Mouse (Mus musculus): Measurements from ENCODE around the gene Rfng. TPM values are rescaled to one million over a fixed set of nuclear protein-coding genes. Genes with fewer than 3 reads are reported as not detected.

The Rfng gene
- polyA plus RNA-seq, 1 experiment, result not detected

- TF ChIP-seq POLR2A (IDR thresholded peaks at IDR 0.05; ENCODE audit: insufficient read depth, low read depth, low read length) (no peak), CTCF (IDR thresholded peaks at IDR 0.05; ENCODE audit: insufficient read depth, low read depth, low read length) (no peak)
- 45% methylated on average over 4 of the region's 4 CpGs for WGBS
- peak overlapping the region; percentile 99 for H3K27ac ChIP-seq (ENCODE audit: insufficient read depth, low read depth, low read length)
These were observed 41.4 kb upstream of the Rfng start for GRCm38 (mm10) chr11:120825289-120825863.

GRCm38 (mm10) chr11:120824787-120825288, 40.8 kb upstream of the Rfng start:
- peaks cover 32% of the 10 kb centered on the region for H3K4me1 ChIP-seq (ENCODE audit: control insufficient read depth, insufficient read depth, low read length)
- H3K27ac ChIP-seq (ENCODE audit: insufficient read depth, low read depth, low read length), result peak overlapping the region; percentile 99
- WGBS, result under 1% methylated on average over 21 of the region's 21 CpGs
- TF ChIP-seq CTCF (IDR thresholded peaks at IDR 0.05; ENCODE audit: insufficient read depth, low read depth, low read length) (no peak), POLR2A (IDR thresholded peaks at IDR 0.05; ENCODE audit: insufficient read depth, low read depth, low read length) (no peak)
- H3K4me3 ChIP-seq (ENCODE audit: insufficient read depth, low read depth, low read length), result peak overlapping the region; percentile 74

More at GRCm38 (mm10) chr11:120825289-120825863, 41.4 kb upstream of the Rfng start:
- Histone ChIP-seq H3K4me3 (ENCODE audit: insufficient read depth, low read depth, low read length) (peak overlapping the region; percentile 74), H3K4me1 (ENCODE audit: control insufficient read depth, insufficient read depth, low read length) (peaks cover 32% of the 10 kb centered on the region)

- Histone ChIP-seq H3K27ac (ENCODE audit: insufficient read depth, low read depth, low read length) (peak within 1 kb of the TSS; percentile 99), H3K4me3 (ENCODE audit: insufficient read depth, low read depth, low read length) (peak within 1 kb of the TSS; percentile 74), H3K4me1 (ENCODE audit: control insufficient read depth, insufficient read depth, low read length) (peaks cover 32% of the 10 kb centered on the region)
- under 1% methylated on average over 99 of the region's 109 CpGs for WGBS
- TF ChIP-seq CTCF (IDR thresholded peaks at IDR 0.05; ENCODE audit: insufficient read depth, low read depth, low read length) (no peak; the same call in 1 of the 2 replicates), POLR2A (IDR thresholded peaks at IDR 0.05; ENCODE audit: insufficient read depth, low read depth, low read length) (peak; percentile 99)
These were observed 40.2 kb upstream of the Rfng start, which contains the start of gene Fasn for GRCm38 (mm10) chr11:120823956-120824786. Gene Fasn (minus strand): TSS chr11:120824547.

GRCm38 (mm10) chr11:120823551-120823947, 39.5 kb upstream of the Rfng start:
- H3K27ac ChIP-seq (ENCODE audit: insufficient read depth, low read depth, low read length), result peak overlapping the region; percentile 90
- TF ChIP-seq CTCF (IDR thresholded peaks at IDR 0.05; ENCODE audit: insufficient read depth, low read depth, low read length) (no peak), POLR2A (IDR thresholded peaks at IDR 0.05; ENCODE audit: insufficient read depth, low read depth, low read length) (no peak)
- under 1% methylated on average over 40 of the region's 40 CpGs for WGBS
- H3K4me3 ChIP-seq (ENCODE audit: insufficient read depth, low read depth, low read length), result peak overlapping the region; percentile 74
- peaks cover 32% of the 10 kb centered on the region for H3K4me1 ChIP-seq (ENCODE audit: control insufficient read depth, insufficient read depth, low read length)

- Histone ChIP-seq H3K4me1 (ENCODE audit: control insufficient read depth, insufficient read depth, low read length) (peaks cover 32% of the 10 kb centered on the region), H3K27ac (ENCODE audit: insufficient read depth, low read depth, low read length) (peak overlapping the region; percentile 90), H3K4me3 (ENCODE audit: insufficient read depth, low read depth, low read length) (peak overlapping the region; percentile 74)
- TF ChIP-seq POLR2A (IDR thresholded peaks at IDR 0.05; ENCODE audit: insufficient read depth, low read depth, low read length) (no peak), CTCF (IDR thresholded peaks at IDR 0.05; ENCODE audit: insufficient read depth, low read depth, low read length) (no peak)
- WGBS, result 3% methylated on average over 14 of the region's 14 CpGs
These were observed 39.0 kb upstream of the Rfng start for GRCm38 (mm10) chr11:120822831-120823550.

- Histone ChIP-seq H3K4me1 (ENCODE audit: control insufficient read depth, insufficient read depth, low read length) (peaks cover 32% of the 10 kb centered on the region), H3K27ac (ENCODE audit: insufficient read depth, low read depth, low read length) (no peak overlapping the region), H3K4me3 (ENCODE audit: insufficient read depth, low read depth, low read length) (peak overlapping the region; percentile 74)
- TF ChIP-seq CTCF (IDR thresholded peaks at IDR 0.05; ENCODE audit: insufficient read depth, low read depth, low read length), result no peak
- TF ChIP-seq POLR2A (IDR thresholded peaks at IDR 0.05; ENCODE audit: insufficient read depth, low read depth, low read length), result no peak
- 33% methylated on average over 4 of the region's 4 CpGs for WGBS
These were observed 38.3 kb upstream of the Rfng start for GRCm38 (mm10) chr11:120822321-120822720.

GRCm38 (mm10) chr11:120821076-120821922, 37.3 kb upstream of the Rfng start:
- no peak overlapping the region for H3K27ac ChIP-seq (ENCODE audit: insufficient read depth, low read depth, low read length)
- H3K4me3 ChIP-seq (ENCODE audit: insufficient read depth, low read depth, low read length), result peak overlapping the region; percentile 2
- TF ChIP-seq CTCF (IDR thresholded peaks at IDR 0.05; ENCODE audit: insufficient read depth, low read depth, low read length), result no peak
- TF ChIP-seq POLR2A (IDR thresholded peaks at IDR 0.05; ENCODE audit: insufficient read depth, low read depth, low read length), result no peak
- WGBS, result 50% methylated on average over 14 of the region's 14 CpGs
- H3K4me1 ChIP-seq (ENCODE audit: control insufficient read depth, insufficient read depth, low read length), result peaks cover 32% of the 10 kb centered on the region

GRCm38 (mm10) chr11:120820546-120820945, 36.5 kb upstream of the Rfng start:
- no peak overlapping the region for H3K27ac ChIP-seq (ENCODE audit: insufficient read depth, low read depth, low read length)
- H3K4me3 ChIP-seq (ENCODE audit: insufficient read depth, low read depth, low read length), result peak overlapping the region; percentile 2; the same call in 1 of the 2 replicates
- no peak for TF ChIP-seq POLR2A (IDR thresholded peaks at IDR 0.05; ENCODE audit: insufficient read depth, low read depth, low read length)
- WGBS, result 49% methylated on average over 14 of the region's 14 CpGs
- peaks cover 31% of the 10 kb centered on the region for H3K4me1 ChIP-seq (ENCODE audit: control insufficient read depth, insufficient read depth, low read length)
